Mouse (Mus musculus) embryonic facial prominence, embryonic 13.5 days (tissue): ENCODE data around the gene Gm11214. TPM values are rescaled to one million over a fixed set of nuclear protein-coding genes. Genes with fewer than 3 reads are reported as not detected.

Experiments
- ATAC-seq: fragments of 200-750 bp; cut with Nextera tagmentation; 2 replicates; pipeline ENCODE4 v1.8.0; 2017; ENCODE audit warnings: low read depth; ENCODE audit not compliant: insufficient number of reproducible peaks, insufficient read depth, low FRiP score, low TSS enrichment
- H3K27ac ChIP-seq: fragments of 300-500 bp; sonication (generic); 2 replicates; pipeline ENCODE4 v1.5.1; 2015; ENCODE audit warnings: moderate library complexity, mild to moderate bottlenecking, inconsistent platforms
- H3K27me3 ChIP-seq: fragments of 300-500 bp; sonication (generic); 2 replicates; pipeline ENCODE4 v1.6.1; 2015; ENCODE audit warnings: mild to moderate bottlenecking, inconsistent platforms
- H3K36me3 ChIP-seq: fragments of 300-500 bp; sonication (generic); 2 replicates; pipeline ENCODE4 v1.6.1; 2015; ENCODE audit warnings: mild to moderate bottlenecking, inconsistent platforms
- H3K4me1 ChIP-seq: fragments of 300-500 bp; sonication (generic); 2 replicates; pipeline ENCODE4 v1.6.1; 2015; ENCODE audit warnings: inconsistent platforms
- H3K4me2 ChIP-seq: fragments of 300-500 bp; sonication (generic); 2 replicates; pipeline ENCODE4 v1.6.1; 2015; ENCODE audit warnings: moderate library complexity, mild to moderate bottlenecking, inconsistent platforms
- H3K4me3 ChIP-seq: fragments of 300-500 bp; sonication (generic); 2 replicates; pipeline ENCODE4 v1.5.1; 2015; ENCODE audit warnings: mild to moderate bottlenecking, inconsistent platforms
- H3K9ac ChIP-seq: fragments of 300-500 bp; sonication (generic); 2 replicates; pipeline ENCODE4 v1.6.1; 2015; ENCODE audit warnings: mild to moderate bottlenecking, inconsistent platforms
- H3K9me3 ChIP-seq: fragments of 300-500 bp; sonication (generic); 2 replicates; pipeline ENCODE4 v1.6.1; 2016; ENCODE audit warnings: inconsistent platforms
- WGBS: fragments of 180-500 bp; shearing (Covaris S2); methylation state at CpG from one replicate; pipeline ENCODE4 v1.1.7; 2015; ENCODE audit warnings: mixed read lengths; 5-methylcytosine and 5-hydroxymethylcytosine counted together
- polyA plus RNA-seq: library from polyadenylated mRNA; unstranded; fragments of >200 nt; fragmentation: Nextera tagmentation; extraction: Ambion mirVana; gene quantifications from 2 replicates; pipeline ENCODE4 v1.2.1, GENCODE M21; 2015

Gm11214 gene
- polyA plus RNA-seq, 1 experiment from 2014 or later = not detected

- Histone ChIP-seq H3K27me3 (no peaks in the 10 kb centered on the region), H3K4me1 (no peaks in the 10 kb centered on the region), H3K36me3 (no peaks in the 10 kb centered on the region), H3K4me2 (no peak overlapping the region), H3K9ac (no peak overlapping the region), H3K9me3 (no peaks in the 10 kb centered on the region), H3K4me3 (no peak overlapping the region), H3K27ac (no peak overlapping the region)
- no peak for ATAC-seq
- WGBS = 67% methylated on average over 4 of the region's 4 CpGs
Measured at GRCm38 (mm10) chr4:63685253-63685525, 22.0 kb upstream of the Gm11214 start.

- no peak overlapping the region for H3K4me3 ChIP-seq
- no peaks in the 10 kb centered on the region for H3K36me3 ChIP-seq
- H3K27me3 ChIP-seq = no peaks in the 10 kb centered on the region
- no peak overlapping the region for H3K4me2 ChIP-seq
- WGBS = 82% methylated on average over 10 of the region's 10 CpGs
- ATAC-seq = no peak
- H3K4me1 ChIP-seq = no peaks in the 10 kb centered on the region
- H3K9me3 ChIP-seq = no peaks in the 10 kb centered on the region
- H3K27ac ChIP-seq = no peak overlapping the region
- H3K9ac ChIP-seq = no peak overlapping the region
Measured at GRCm38 (mm10) chr4:63684412-63685252, 21.5 kb upstream of the Gm11214 start.

GRCm38 (mm10) chr4:63683716-63684115, 20.5 kb upstream of the Gm11214 start:
- WGBS = 88% methylated on average over 6 of the region's 6 CpGs

GRCm38 (mm10) chr4:63683056-63683455, 19.9 kb upstream of the Gm11214 start:
- no peaks in the 10 kb centered on the region for H3K9me3 ChIP-seq
- no peaks in the 10 kb centered on the region for H3K36me3 ChIP-seq
- no peak overlapping the region for H3K27ac ChIP-seq
- H3K9ac ChIP-seq = no peak overlapping the region
- H3K4me3 ChIP-seq = no peak overlapping the region
- ATAC-seq = no peak
- WGBS = 83% methylated on average over 11 of the region's 11 CpGs
- no peaks in the 10 kb centered on the region for H3K27me3 ChIP-seq
- no peaks in the 10 kb centered on the region for H3K4me1 ChIP-seq
- H3K4me2 ChIP-seq = no peak overlapping the region

More at GRCm38 (mm10) chr4:63683716-63684115, 20.5 kb upstream of the Gm11214 start:
- Histone ChIP-seq H3K9me3 (no peaks in the 10 kb centered on the region), H3K4me3 (no peak overlapping the region), H3K4me2 (no peak overlapping the region), H3K9ac (no peak overlapping the region), H3K4me1 (no peaks in the 10 kb centered on the region), H3K27ac (no peak overlapping the region), H3K27me3 (no peaks in the 10 kb centered on the region), H3K36me3 (no peaks in the 10 kb centered on the region)
- ATAC-seq = no peak

GRCm38 (mm10) chr4:63682441-63682840, 19.3 kb upstream of the Gm11214 start:
- WGBS = 79% methylated on average over 2 of the region's 2 CpGs
- ATAC-seq = no peak
- Histone ChIP-seq H3K27me3 (no peaks in the 10 kb centered on the region), H3K4me1 (no peaks in the 10 kb centered on the region), H3K4me3 (no peak overlapping the region), H3K4me2 (no peak overlapping the region), H3K9ac (no peak overlapping the region), H3K9me3 (no peaks in the 10 kb centered on the region), H3K27ac (no peak overlapping the region), H3K36me3 (no peaks in the 10 kb centered on the region)

- Histone ChIP-seq H3K4me2 (no peak overlapping the region), H3K27me3 (no peaks in the 10 kb centered on the region), H3K4me1 (no peaks in the 10 kb centered on the region), H3K27ac (no peak overlapping the region), H3K36me3 (no peaks in the 10 kb centered on the region), H3K9ac (no peak overlapping the region), H3K9me3 (no peaks in the 10 kb centered on the region), H3K4me3 (no peak overlapping the region)
- WGBS = 92% methylated on average over 3 of the region's 3 CpGs
- ATAC-seq = no peak
Measured at GRCm38 (mm10) chr4:63681557-63681956, 18.4 kb upstream of the Gm11214 start.

GRCm38 (mm10) chr4:63675128-63675527, 11.9 kb upstream of the Gm11214 start:
- H3K9me3 ChIP-seq = no peaks in the 10 kb centered on the region
- H3K27me3 ChIP-seq = no peaks in the 10 kb centered on the region
- no peak overlapping the region for H3K4me2 ChIP-seq
- no peaks in the 10 kb centered on the region for H3K36me3 ChIP-seq
- no peak overlapping the region for H3K9ac ChIP-seq
- WGBS = 65% methylated on average over 2 of the region's 2 CpGs
- no peaks in the 10 kb centered on the region for H3K4me1 ChIP-seq
- H3K4me3 ChIP-seq = no peak overlapping the region
- no peak for ATAC-seq
- H3K27ac ChIP-seq = no peak overlapping the region

GRCm38 (mm10) chr4:63668255-63668654, 5.1 kb upstream of the Gm11214 start:
- H3K9me3 ChIP-seq = no peaks in the 10 kb centered on the region
- no peaks in the 10 kb centered on the region for H3K4me1 ChIP-seq
- H3K4me2 ChIP-seq = no peak overlapping the region
- H3K36me3 ChIP-seq = no peaks in the 10 kb centered on the region
- no peak overlapping the region for H3K9ac ChIP-seq
- no peak for ATAC-seq
- no peaks in the 10 kb centered on the region for H3K27me3 ChIP-seq
- WGBS = 79% methylated on average over 4 of the region's 4 CpGs
- H3K4me3 ChIP-seq = no peak overlapping the region
- H3K27ac ChIP-seq = no peak overlapping the region

GRCm38 (mm10) chr4:63665738-63666137, 2.6 kb upstream of the Gm11214 start:
- Histone ChIP-seq H3K4me3 (no peak overlapping the region), H3K4me2 (no peak overlapping the region), H3K27ac (no peak overlapping the region), H3K27me3 (no peaks in the 10 kb centered on the region), H3K9me3 (no peaks in the 10 kb centered on the region), H3K9ac (no peak overlapping the region), H3K4me1 (no peaks in the 10 kb centered on the region), H3K36me3 (no peaks in the 10 kb centered on the region)
- ATAC-seq = no peak
- WGBS = 88% methylated on average over 7 of the region's 7 CpGs

GRCm38 (mm10) chr4:63661857-63662256, 1.3 kb downstream of the Gm11214 start:
- Histone ChIP-seq H3K9me3 (no peaks in the 10 kb centered on the region), H3K4me1 (no peaks in the 10 kb centered on the region), H3K4me2 (no peak overlapping the region), H3K9ac (no peak overlapping the region), H3K36me3 (no peaks in the 10 kb centered on the region), H3K27ac (no peak overlapping the region), H3K4me3 (no peak overlapping the region), H3K27me3 (no peaks in the 10 kb centered on the region; the same call in 1 of the 2 replicates)
- WGBS = 61% methylated on average over 1 of the region's 1 CpGs
- ATAC-seq = no peak

- H3K4me3 ChIP-seq = no peak overlapping the region
- no peak overlapping the region for H3K4me2 ChIP-seq
- no peaks in the 10 kb centered on the region; the same call in 1 of the 2 replicates for H3K27me3 ChIP-seq
- no peaks in the 10 kb centered on the region for H3K9me3 ChIP-seq
- H3K4me1 ChIP-seq = no peaks in the 10 kb centered on the region
- no peak overlapping the region for H3K9ac ChIP-seq
- WGBS = 82% methylated on average over 1 of the region's 1 CpGs
- H3K36me3 ChIP-seq = no peaks in the 10 kb centered on the region
- ATAC-seq = no peak
- no peak overlapping the region for H3K27ac ChIP-seq
Measured at GRCm38 (mm10) chr4:63661426-63661825, 1.8 kb downstream of the Gm11214 start.

- no peaks in the 10 kb centered on the region for H3K4me1 ChIP-seq
- H3K4me3 ChIP-seq = no peak overlapping the region
- no peaks in the 10 kb centered on the region; the same call in 1 of the 2 replicates for H3K27me3 ChIP-seq
- H3K27ac ChIP-seq = no peak overlapping the region
- H3K36me3 ChIP-seq = no peaks in the 10 kb centered on the region
- ATAC-seq = no peak
- H3K9me3 ChIP-seq = no peaks in the 10 kb centered on the region
- no peak overlapping the region for H3K9ac ChIP-seq
- WGBS = 79% methylated on average over 1 of the region's 1 CpGs
- no peak overlapping the region for H3K4me2 ChIP-seq
Measured at GRCm38 (mm10) chr4:63659775-63660174, 3.4 kb downstream of the Gm11214 start.
